Mouse (Mus musculus): ENCODE results near the gene Cd248. TPM values are rescaled to one million over a fixed set of nuclear protein-coding genes. Genes with fewer than 3 reads are reported as not detected.

Gene Cd248
- polyA plus RNA-seq, 1 experiment, result 3.1 TPM

- H3K36me3 ChIP-seq (ENCODE audit: control insufficient read depth, insufficient read depth, low read length, poor library complexity, severe bottlenecking), result no peaks in the 10 kb centered on the region
- no peak overlapping the region for H3K9ac ChIP-seq (ENCODE audit: low read depth, poor library complexity, severe bottlenecking)
- no peaks in the 10 kb centered on the region for H3K27me3 ChIP-seq (ENCODE audit: control insufficient read depth, insufficient read depth, low read length, poor library complexity, severe bottlenecking)
- peaks cover 30% of the 10 kb centered on the region for H3K4me1 ChIP-seq (ENCODE audit: control insufficient read depth, insufficient read depth, low read length)
- H3K9me3 ChIP-seq (replicated peaks; ENCODE audit: control insufficient read depth, insufficient read depth, low read length, poor library complexity, severe bottlenecking), result no peaks in the 10 kb centered on the region
- H3K4me3 ChIP-seq (ENCODE audit: low read depth, low read length), result no peak overlapping the region
- TF ChIP-seq POLR2A (IDR thresholded peaks at IDR 0.05; ENCODE audit: insufficient read depth, low read length) (no peak), EP300 (IDR thresholded peaks at IDR 0.05; ENCODE audit: insufficient read depth, low read depth, low read length) (no peak), CTCF (IDR thresholded peaks at IDR 0.05; ENCODE audit: low read depth, low read length) (no peak)
- H3K27ac ChIP-seq (ENCODE audit: insufficient read depth, low read length), result no peak overlapping the region
Measured at GRCm38 (mm10) chr19:5062041-5062440, 5.8 kb upstream of the Cd248 start.

- Histone ChIP-seq H3K4me1 (ENCODE audit: control insufficient read depth, insufficient read depth, low read length) (peaks cover 34% of the 10 kb centered on the region), H3K9ac (ENCODE audit: low read depth, poor library complexity, severe bottlenecking) (no peak overlapping the region), H3K27ac (ENCODE audit: insufficient read depth, low read length) (no peak overlapping the region), H3K36me3 (ENCODE audit: control insufficient read depth, insufficient read depth, low read length, poor library complexity, severe bottlenecking) (no peaks in the 10 kb centered on the region), H3K9me3 (replicated peaks; ENCODE audit: control insufficient read depth, insufficient read depth, low read length, poor library complexity, severe bottlenecking) (no peaks in the 10 kb centered on the region), H3K4me3 (ENCODE audit: low read depth, low read length) (no peak overlapping the region), H3K27me3 (ENCODE audit: control insufficient read depth, insufficient read depth, low read length, poor library complexity, severe bottlenecking) (no peaks in the 10 kb centered on the region)
- TF ChIP-seq CTCF (IDR thresholded peaks at IDR 0.05; ENCODE audit: low read depth, low read length) (no peak), POLR2A (IDR thresholded peaks at IDR 0.05; ENCODE audit: insufficient read depth, low read length) (no peak)
Measured at GRCm38 (mm10) chr19:5062446-5062845, 5.4 kb upstream of the Cd248 start.

- H3K27ac ChIP-seq (ENCODE audit: insufficient read depth, low read length), result no peak overlapping the region
- no peak overlapping the region for H3K9ac ChIP-seq (ENCODE audit: low read depth, poor library complexity, severe bottlenecking)
- peaks cover 22% of the 10 kb centered on the region for H3K4me1 ChIP-seq (ENCODE audit: control insufficient read depth, insufficient read depth, low read length)
- no peaks in the 10 kb centered on the region for H3K27me3 ChIP-seq (ENCODE audit: control insufficient read depth, insufficient read depth, low read length, poor library complexity, severe bottlenecking)
- H3K4me3 ChIP-seq (ENCODE audit: low read depth, low read length), result no peak overlapping the region
- H3K9me3 ChIP-seq (replicated peaks; ENCODE audit: control insufficient read depth, insufficient read depth, low read length, poor library complexity, severe bottlenecking), result no peaks in the 10 kb centered on the region
- no peaks in the 10 kb centered on the region for H3K36me3 ChIP-seq (ENCODE audit: control insufficient read depth, insufficient read depth, low read length, poor library complexity, severe bottlenecking)
- TF ChIP-seq EP300 (IDR thresholded peaks at IDR 0.05; ENCODE audit: insufficient read depth, low read depth, low read length) (no peak), CTCF (IDR thresholded peaks at IDR 0.05; ENCODE audit: low read depth, low read length) (no peak), POLR2A (IDR thresholded peaks at IDR 0.05; ENCODE audit: insufficient read depth, low read length) (no peak)
Measured at GRCm38 (mm10) chr19:5065104-5065503, 2.8 kb upstream of the Cd248 start.

GRCm38 (mm10) chr19:5067040-5067799 lies 658 bp upstream of the Cd248 start:
- H3K27me3 ChIP-seq (ENCODE audit: control insufficient read depth, insufficient read depth, low read length, poor library complexity, severe bottlenecking), result no peaks in the 10 kb centered on the region
- TF ChIP-seq POLR2A (IDR thresholded peaks at IDR 0.05; ENCODE audit: insufficient read depth, low read length) (no peak), CTCF (IDR thresholded peaks at IDR 0.05; ENCODE audit: low read depth, low read length) (no peak), EP300 (IDR thresholded peaks at IDR 0.05; ENCODE audit: insufficient read depth, low read depth, low read length) (no peak)
- no peaks in the 10 kb centered on the region for H3K9me3 ChIP-seq (replicated peaks; ENCODE audit: control insufficient read depth, insufficient read depth, low read length, poor library complexity, severe bottlenecking)
- peak overlapping the region; percentile 10; the same call in 1 of the 2 replicates for H3K4me3 ChIP-seq (ENCODE audit: low read depth, low read length)
- no peak overlapping the region for H3K27ac ChIP-seq (ENCODE audit: insufficient read depth, low read length)
- H3K36me3 ChIP-seq (ENCODE audit: control insufficient read depth, insufficient read depth, low read length, poor library complexity, severe bottlenecking), result no peaks in the 10 kb centered on the region
- H3K9ac ChIP-seq (ENCODE audit: low read depth, poor library complexity, severe bottlenecking), result no peak overlapping the region
- peaks cover 12% of the 10 kb centered on the region for H3K4me1 ChIP-seq (ENCODE audit: control insufficient read depth, insufficient read depth, low read length)

- Histone ChIP-seq H3K36me3 (ENCODE audit: control insufficient read depth, insufficient read depth, low read length, poor library complexity, severe bottlenecking) (no peaks in the 10 kb centered on the region), H3K9ac (ENCODE audit: low read depth, poor library complexity, severe bottlenecking) (peak overlapping the region; percentile 33; the same call in 1 of the 2 replicates), H3K4me1 (ENCODE audit: control insufficient read depth, insufficient read depth, low read length) (peaks cover 6% of the 10 kb centered on the region), H3K27ac (ENCODE audit: insufficient read depth, low read length) (no peak overlapping the region), H3K27me3 (ENCODE audit: control insufficient read depth, insufficient read depth, low read length, poor library complexity, severe bottlenecking) (no peaks in the 10 kb centered on the region), H3K4me3 (ENCODE audit: low read depth, low read length) (peak overlapping the region; percentile 39), H3K9me3 (replicated peaks; ENCODE audit: control insufficient read depth, insufficient read depth, low read length, poor library complexity, severe bottlenecking) (no peaks in the 10 kb centered on the region)
- TF ChIP-seq POLR2A (IDR thresholded peaks at IDR 0.05; ENCODE audit: insufficient read depth, low read length) (no peak), CTCF (IDR thresholded peaks at IDR 0.05; ENCODE audit: low read depth, low read length) (no peak), EP300 (IDR thresholded peaks at IDR 0.05; ENCODE audit: insufficient read depth, low read depth, low read length) (no peak)
Measured at GRCm38 (mm10) chr19:5068570-5069234, 824 bp downstream of the Cd248 start.

GRCm38 (mm10) chr19:5069486-5069885 lies 1.6 kb downstream of the Cd248 start:
- H3K27ac ChIP-seq (ENCODE audit: insufficient read depth, low read length), result no peak overlapping the region
- no peaks in the 10 kb centered on the region for H3K36me3 ChIP-seq (ENCODE audit: control insufficient read depth, insufficient read depth, low read length, poor library complexity, severe bottlenecking)
- peaks cover 6% of the 10 kb centered on the region for H3K4me1 ChIP-seq (ENCODE audit: control insufficient read depth, insufficient read depth, low read length)
- TF ChIP-seq EP300 (IDR thresholded peaks at IDR 0.05; ENCODE audit: insufficient read depth, low read depth, low read length), result no peak
- no peak for TF ChIP-seq POLR2A (IDR thresholded peaks at IDR 0.05; ENCODE audit: insufficient read depth, low read length)
- TF ChIP-seq CTCF (IDR thresholded peaks at IDR 0.05; ENCODE audit: low read depth, low read length), result no peak
- H3K4me3 ChIP-seq (ENCODE audit: low read depth, low read length), result no peak overlapping the region
- no peak overlapping the region for H3K9ac ChIP-seq (ENCODE audit: low read depth, poor library complexity, severe bottlenecking)
- no peaks in the 10 kb centered on the region for H3K27me3 ChIP-seq (ENCODE audit: control insufficient read depth, insufficient read depth, low read length, poor library complexity, severe bottlenecking)
- H3K9me3 ChIP-seq (replicated peaks; ENCODE audit: control insufficient read depth, insufficient read depth, low read length, poor library complexity, severe bottlenecking), result no peaks in the 10 kb centered on the region

Measured in ES-Bruce4 (cell line).